15 mouse cellular contexts compared by ENCODE assay signal in genomic region chr7:112510336-112511048, GRCm38 (mm10).
A peak's percentile ranks its signal among the peaks of the same experiment; 100 is the strongest.
DNase-seq lines count a peak whose midpoint lies in the region; ATAC-seq and TF ChIP-seq lines count a peak whose summit lies in the region.
"Had no signal": no experiment of that assay in that cellular context is flagged by ENCODE, and none has a peak within 500 bp of the region (broad histone marks: within the 10 kb centered on the region; RNA-seq: fewer than 3 reads in every experiment).

No protein-coding gene starts in this region.

- no peaks in the 10 kb centered on the region for H3K36me3 ChIP-seq in hindbrain, postnatal 0 days (ENCODE audit: insufficient read depth, low read length)
- H3K36me3 ChIP-seq in hindbrain, embryonic 11.5 days (ENCODE audit: control insufficient read depth, insufficient read depth, low read length), result no peaks in the 10 kb centered on the region
- H3K36me3 ChIP-seq in lung, embryonic 16.5 days (ENCODE audit: control insufficient read depth, insufficient read depth, low read length), result no peaks in the 10 kb centered on the region
- H3K36me3 ChIP-seq: limb, embryonic 15.5 days had no signal

- H3K9me3 ChIP-seq in hindbrain, postnatal 0 days (ENCODE audit: low read length), result no peaks in the 10 kb centered on the region
- no peaks in the 10 kb centered on the region for H3K9me3 ChIP-seq in hindbrain, embryonic 11.5 days (ENCODE audit: control insufficient read depth, low read length)
- no peaks in the 10 kb centered on the region for H3K9me3 ChIP-seq in lung, embryonic 16.5 days (ENCODE audit: control insufficient read depth, low read length)
- H3K9me3 ChIP-seq: limb, embryonic 15.5 days had no signal

- H3K27ac ChIP-seq in hindbrain, postnatal 0 days, result peak overlapping the region; percentile 15; the same call in 1 of the 2 replicates
- H3K27ac ChIP-seq in hindbrain, embryonic 11.5 days (ENCODE audit: low read depth, low read length), result no peak overlapping the region
- H3K27ac ChIP-seq in lung, embryonic 16.5 days (ENCODE audit: low read length), result no peak overlapping the region
- H3K27ac ChIP-seq: gastrocnemius, adult 2 months; limb, embryonic 15.5 days had no signal

- no peak for TF ChIP-seq CTCF in hindbrain, postnatal 0 days (IDR thresholded peaks at IDR 0.05; ENCODE audit: low read depth)

- no peaks in the 10 kb centered on the region for H3K27me3 ChIP-seq in hindbrain, postnatal 0 days (ENCODE audit: insufficient read depth, low read length)
- no peaks in the 10 kb centered on the region for H3K27me3 ChIP-seq in hindbrain, embryonic 11.5 days (ENCODE audit: control insufficient read depth, insufficient read depth, low read length)
- H3K27me3 ChIP-seq in lung, embryonic 16.5 days (ENCODE audit: control insufficient read depth, insufficient read depth, low read depth, low read length), result no peaks in the 10 kb centered on the region
- H3K27me3 ChIP-seq: limb, embryonic 15.5 days had no signal

- H3K4me2 ChIP-seq in hindbrain, postnatal 0 days (ENCODE audit: low read depth, low read length), result no peak overlapping the region
- no peak overlapping the region for H3K4me2 ChIP-seq in hindbrain, embryonic 11.5 days (replicated peaks; ENCODE audit: low read depth, low read length)
- H3K4me2 ChIP-seq in lung, embryonic 16.5 days (ENCODE audit: low read depth, low read length), result no peak overlapping the region
- H3K4me2 ChIP-seq: limb, embryonic 15.5 days; midbrain, embryonic 11.5 days had no signal

- no peak overlapping the region for H3K4me3 ChIP-seq in hindbrain, postnatal 0 days (ENCODE audit: low read length)
- H3K4me3 ChIP-seq in hindbrain, embryonic 11.5 days (ENCODE audit: low read depth, low read length), result no peak overlapping the region
- no peak overlapping the region for H3K4me3 ChIP-seq in lung, embryonic 16.5 days (ENCODE audit: low read length)
- H3K4me3 ChIP-seq: gastrocnemius, adult 2 months; limb, embryonic 15.5 days; myocyte had no signal

- H3K9ac ChIP-seq in hindbrain, postnatal 0 days (replicated peaks; ENCODE audit: low read length), result no peak overlapping the region
- no peak overlapping the region for H3K9ac ChIP-seq in hindbrain, embryonic 11.5 days (ENCODE audit: low read depth, low read length)
- H3K9ac ChIP-seq in lung, embryonic 16.5 days (ENCODE audit: low read length), result no peak overlapping the region
- H3K9ac ChIP-seq: limb, embryonic 15.5 days had no signal

- H3K4me1 ChIP-seq in hindbrain, postnatal 0 days (ENCODE audit: insufficient read depth, low read length), result peaks cover 3% of the 10 kb centered on the region; the same call in 1 of the 2 replicates
- H3K4me1 ChIP-seq in hindbrain, embryonic 11.5 days (replicated peaks; ENCODE audit: control insufficient read depth, insufficient read depth, low read length), result peaks cover 2% of the 10 kb centered on the region; the same call in 1 of the 2 replicates
- H3K4me1 ChIP-seq in lung, embryonic 16.5 days (replicated peaks; ENCODE audit: control insufficient read depth, insufficient read depth, low read length), result peaks cover 34% of the 10 kb centered on the region

- WGBS in hindbrain, postnatal 0 days, result 47% methylated on average over 10 of the region's 10 CpGs
- 65% methylated on average over 10 of the region's 10 CpGs for WGBS in hindbrain, embryonic 11.5 days
- 29% methylated on average over 10 of the region's 10 CpGs for WGBS in lung, embryonic 16.5 days

- no peak for ATAC-seq in hindbrain, postnatal 0 days
- ATAC-seq in hindbrain, embryonic 11.5 days (ENCODE audit: low FRiP score), result no peak
- peak; percentile 32; the same call in 1 of the 2 replicates for ATAC-seq in lung, embryonic 16.5 days (ENCODE audit: low read depth)
- ATAC-seq: lung, postnatal 0 days had no signal

- DNase-seq in cerebellum, postnatal 10 days, result peak; percentile 53 to 64
- no peak for DNase-seq in cerebellum, adult 9-10 months
- DNase-seq in hindbrain, postnatal 0 days (ENCODE audit: low spot score), result no peak
- no peak for DNase-seq in hindbrain, embryonic 11.5 days (ENCODE audit: low spot score)
- DNase-seq in lung, postnatal 25 days (ENCODE audit: low spot score), result no peak
- DNase-seq in thymus, postnatal 36 days, result no peak
- DNase-seq in adrenal gland, postnatal 10 days, result no peak
- DNase-seq: adrenal gland, postnatal 14 days; gastrocnemius, adult 2 months; kidney, adult 2 months had no signal

Comparison
In these comparisons a context has a peak if more than half of its experiments do, and no peak if none do; other contexts are left out.
1. DNase-seq: peak in cerebellum, postnatal 10 days (2 of 2); none in cerebellum, adult 9-10 months (single experiment), hindbrain, postnatal 0 days (single experiment), hindbrain, embryonic 11.5 days (single experiment), lung, postnatal 25 days (single experiment), thymus, postnatal 36 days (0 of 2) and adrenal gland, postnatal 10 days (single experiment).